Mouse (Mus musculus) liver, embryonic 13.5 days (tissue): Measurements from ENCODE around the gene Olfr204. TPM values are rescaled to one million over a fixed set of nuclear protein-coding genes. Genes with fewer than 3 reads are reported as not detected.
"Not testable (repeated sequence)": the region's sequence is repeated elsewhere in the genome, so short reads cannot be mapped to it uniquely, and the experiment has no call there.

Source experiments
- ATAC-seq: fragments of 200-750 bp; cut with Nextera tagmentation; 2 replicates; pipeline ENCODE4 v1.8.0; 2017; ENCODE audit warnings: low read depth, mild to moderate bottlenecking, moderate number of reproducible peaks, moderate library complexity
- DNase-seq: peaks from one replicate; pipeline ENCODE4 v3.0.0; 2022
- H3K27ac ChIP-seq: fragments of 300-500 bp; sonication (generic); 2 replicates; pipeline ENCODE4 v1.5.1; 2015; ENCODE audit warnings: moderate library complexity, mild to moderate bottlenecking, inconsistent platforms
- H3K27me3 ChIP-seq: fragments of 300-500 bp; sonication (generic); 2 replicates; pipeline ENCODE4 v1.6.1; 2015; ENCODE audit warnings: mild to moderate bottlenecking, inconsistent platforms
- H3K36me3 ChIP-seq: fragments of 300-500 bp; sonication (generic); 2 replicates; pipeline ENCODE4 v1.6.1; 2015; ENCODE audit warnings: mild to moderate bottlenecking, inconsistent platforms
- H3K4me1 ChIP-seq: fragments of 300-500 bp; sonication (generic); replicated peaks from 2 replicates; pipeline ENCODE4 v1.6.1; 2015; ENCODE audit warnings: inconsistent platforms
- H3K4me2 ChIP-seq: fragments of 300-500 bp; sonication (generic); 2 replicates; pipeline ENCODE4 v1.6.1; 2015; ENCODE audit warnings: inconsistent platforms, mild to moderate bottlenecking, moderate library complexity
- H3K4me3 ChIP-seq: fragments of 300-500 bp; sonication (generic); replicated peaks from 2 replicates; pipeline ENCODE4 v1.5.1; 2015; ENCODE audit warnings: mild to moderate bottlenecking, inconsistent platforms
- H3K9ac ChIP-seq: fragments of 300-500 bp; sonication (generic); 2 replicates; pipeline ENCODE4 v1.6.1; 2015; ENCODE audit warnings: mild to moderate bottlenecking, inconsistent platforms
- H3K9me3 ChIP-seq: fragments of 300-500 bp; sonication (generic); replicated peaks from 2 replicates; pipeline ENCODE4 v1.6.1; 2016; ENCODE audit warnings: inconsistent platforms
- WGBS: fragments of 180-500 bp; shearing (Covaris S2); methylation state at CpG from one replicate; pipeline ENCODE4 v1.1.7; 2015; ENCODE audit not compliant: insufficient replicate concordance; 5-methylcytosine and 5-hydroxymethylcytosine counted together
- polyA plus RNA-seq: library from polyadenylated mRNA; unstranded; fragments of >200 nt; fragmentation: Nextera tagmentation; extraction: Ambion mirVana; gene quantifications from 2 replicates; pipeline ENCODE4 v1.2.1, GENCODE M21; 2015

Olfr204 gene
- not detected in 2 replicates for polyA plus RNA-seq

DNA sequence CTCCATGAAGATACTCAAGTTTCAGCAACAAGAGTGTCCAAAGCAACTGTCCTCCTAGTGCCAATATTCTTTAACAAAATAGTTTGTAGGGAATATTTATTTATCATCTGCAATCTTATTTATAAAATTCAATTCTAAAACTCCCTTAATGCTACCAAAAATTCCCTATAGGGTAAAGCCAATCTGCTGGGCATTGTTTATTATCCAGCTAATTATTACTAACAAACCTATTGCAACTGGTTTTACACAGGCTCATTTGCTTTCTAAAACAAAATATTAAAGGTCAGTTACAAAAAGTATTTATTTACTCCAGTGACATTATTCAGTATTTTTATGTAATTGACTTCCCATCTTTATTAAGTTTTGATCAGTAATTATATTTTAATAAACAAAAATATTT, at the start of gene Olfr204:
Gene Olfr204 (minus strand): TSS at position 101 of the 400 bp plus-strand sequence.
- no peak within 1 kb of the TSS for H3K9ac ChIP-seq
- H3K9me3 ChIP-seq = no peaks in the 10 kb centered on the region
- H3K4me2 ChIP-seq = no peak within 1 kb of the TSS
- H3K4me1 ChIP-seq = no peaks in the 10 kb centered on the region
- H3K27ac ChIP-seq = no peak within 1 kb of the TSS
- no peaks in the 10 kb centered on the region for H3K36me3 ChIP-seq
- no peaks in the 10 kb centered on the region for H3K27me3 ChIP-seq
- ATAC-seq (no peak), DNase-seq (no peak)
- no peak within 1 kb of the TSS for H3K4me3 ChIP-seq

DNA sequence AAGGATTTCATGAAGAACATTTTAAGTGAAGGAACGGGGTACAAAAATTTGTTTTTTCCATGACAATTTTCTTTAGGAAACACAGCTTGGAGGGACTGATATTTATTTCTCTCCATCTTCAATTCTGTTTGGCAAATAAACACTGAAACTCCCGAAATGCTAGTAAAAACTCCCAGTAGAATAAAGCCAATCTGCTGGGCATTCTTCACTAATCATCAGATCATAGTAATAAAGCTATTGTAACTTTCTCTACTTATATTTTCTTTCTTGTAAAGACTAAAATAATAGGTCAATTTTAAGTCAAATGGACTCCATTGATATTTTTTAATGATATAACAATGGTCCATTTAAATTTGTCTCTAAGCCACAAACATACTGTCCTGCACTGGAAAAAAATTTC, 45.8 kb upstream of the Olfr204 start, which contains the start of gene Olfr209:
Gene Olfr209 (minus strand): TSS at position 101 of the 400 bp plus-strand sequence.
- no peak for DNase-seq
- Histone ChIP-seq H3K36me3 (no peaks in the 10 kb centered on the region), H3K9ac (no peak within 1 kb of the TSS), H3K4me1 (no peaks in the 10 kb centered on the region), H3K27me3 (no peaks in the 10 kb centered on the region), H3K4me2 (no peak within 1 kb of the TSS), H3K9me3 (no peaks in the 10 kb centered on the region), H3K27ac (no peak within 1 kb of the TSS), H3K4me3 (no peak within 1 kb of the TSS)
- WGBS = 37% methylated on average over 2 of the region's 2 CpGs
- ATAC-seq = no peak

DNA sequence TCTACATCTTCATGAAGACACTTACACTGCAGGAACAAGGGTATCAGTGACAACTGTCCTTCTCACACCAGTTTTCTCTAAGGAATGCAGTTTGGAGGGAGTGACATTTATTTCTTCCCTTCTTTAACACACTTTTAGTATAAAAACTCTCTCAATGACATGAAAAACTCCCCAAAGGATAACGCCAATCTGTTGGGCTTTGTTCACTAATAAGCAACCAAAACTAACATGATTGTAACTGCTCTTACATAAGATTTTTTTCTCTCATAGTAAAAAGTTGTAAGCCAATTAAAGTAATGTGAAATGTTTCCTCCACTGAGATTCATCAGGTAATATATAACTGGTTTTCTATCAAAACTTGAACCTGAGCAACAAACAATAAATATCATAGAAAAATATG, 31.1 kb upstream of the Olfr204 start, which contains the start of gene Olfr206:
Gene Olfr206 (minus strand): TSS at position 101 of the 400 bp plus-strand sequence.
- H3K9ac ChIP-seq = no peak within 1 kb of the TSS
- no peaks in the 10 kb centered on the region for H3K36me3 ChIP-seq
- H3K4me1 ChIP-seq = no peaks in the 10 kb centered on the region
- DNase-seq (no peak), ATAC-seq (no peak)
- H3K27ac ChIP-seq = no peak within 1 kb of the TSS
- H3K27me3 ChIP-seq = no peaks in the 10 kb centered on the region
- H3K9me3 ChIP-seq = no peaks in the 10 kb centered on the region
- H3K4me2 ChIP-seq = no peak within 1 kb of the TSS
- H3K4me3 ChIP-seq = no peak within 1 kb of the TSS
- whole genome bisulfite sequencing = 39% methylated on average over 1 of the region's 1 CpGs

DNA sequence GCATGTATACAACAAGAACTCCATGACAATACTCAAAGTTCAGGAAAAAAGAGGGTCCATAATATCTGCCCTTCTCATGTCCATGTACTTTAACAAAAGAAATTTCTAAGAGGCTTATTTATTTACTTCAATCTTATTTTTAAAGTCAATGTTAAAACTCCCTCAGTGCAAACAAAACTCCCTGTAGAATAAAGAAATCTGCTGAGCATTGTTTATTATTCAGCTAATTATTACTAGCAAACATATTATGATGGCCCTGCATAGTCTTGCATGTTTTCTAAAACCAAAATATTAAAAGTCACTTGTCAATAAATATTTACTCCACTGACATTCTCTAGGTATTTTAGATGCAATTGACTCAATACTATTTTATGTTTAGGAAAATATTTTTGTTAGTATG, 13.0 kb upstream of the Olfr204 start, which contains the start of gene Olfr205:
Gene Olfr205 (minus strand): TSS at position 101 of the 400 bp plus-strand sequence.
- no peak for ATAC-seq
- no peak for DNase-seq
- no peak within 1 kb of the TSS for H3K9ac ChIP-seq

DNA sequence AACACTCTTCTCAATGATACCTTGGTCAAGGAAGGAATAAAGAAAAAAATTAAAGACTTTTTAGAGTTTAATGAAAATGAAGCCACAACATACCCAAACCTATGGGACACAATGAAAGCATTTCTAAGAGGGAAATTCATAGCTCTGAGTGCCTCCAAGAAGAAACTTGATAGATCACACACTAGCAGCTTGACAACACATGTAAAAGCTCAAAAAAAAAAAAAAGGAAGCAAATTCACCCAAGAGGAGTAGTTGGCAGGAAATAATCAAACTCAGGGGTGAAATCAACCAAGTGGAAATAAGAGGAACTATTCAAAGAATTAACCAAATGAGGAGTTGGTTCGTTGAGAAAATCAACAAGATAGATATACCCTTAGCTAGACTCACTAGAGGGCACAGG, 5.2 kb upstream of the Olfr204 start:
- H3K27ac ChIP-seq, H3K27me3 ChIP-seq, DNase-seq, H3K9ac ChIP-seq, H3K4me3 ChIP-seq, ATAC-seq, H3K36me3 ChIP-seq, H3K4me1 ChIP-seq, H3K9me3 ChIP-seq, H3K4me2 ChIP-seq: not testable (repeated sequence)
- 28% methylated on average over 1 of the region's 1 CpGs for WGBS

More for the DNA sequence above, 13.0 kb upstream of the Olfr204 start, which contains the start of gene Olfr205:
- H3K4me2 ChIP-seq = no peak within 1 kb of the TSS
- no peaks in the 10 kb centered on the region for H3K27me3 ChIP-seq
- H3K4me1 ChIP-seq = no peaks in the 10 kb centered on the region
- H3K9me3 ChIP-seq = peaks cover 4% of the 10 kb centered on the region; the same call in 1 of the 2 replicates
- no peak within 1 kb of the TSS for H3K27ac ChIP-seq
- H3K4me3 ChIP-seq = no peak within 1 kb of the TSS
- no peaks in the 10 kb centered on the region for H3K36me3 ChIP-seq

DNA sequence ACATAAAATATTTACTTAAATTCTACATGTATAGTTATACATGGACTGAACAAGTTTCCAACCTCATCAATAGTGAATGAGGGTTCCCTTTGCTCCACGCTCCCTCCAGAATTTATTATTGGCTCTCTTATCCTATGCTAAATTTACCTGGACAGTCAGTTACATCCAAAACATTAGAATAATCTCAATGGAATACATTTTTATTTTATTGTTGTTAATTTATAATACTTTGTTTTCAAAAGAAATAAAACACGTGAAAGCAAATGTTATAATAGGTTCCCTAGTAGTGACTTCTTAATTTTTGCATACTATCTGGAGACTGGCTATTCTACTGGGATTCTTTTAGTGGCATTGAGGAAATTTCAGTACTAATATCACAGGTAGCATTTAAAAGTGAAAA, 19.5 kb downstream of the Olfr204 start, which contains the start of gene Olfr203:
Gene Olfr203 (plus strand): TSS at position 301 of the 400 bp plus-strand sequence.
- H3K27ac ChIP-seq = no peak within 1 kb of the TSS
- ATAC-seq = no peak
- no peaks in the 10 kb centered on the region for H3K27me3 ChIP-seq
- no peak within 1 kb of the TSS for H3K9ac ChIP-seq
- H3K4me3 ChIP-seq = no peak within 1 kb of the TSS
- WGBS = 59% methylated on average over 2 of the region's 2 CpGs
- no peak within 1 kb of the TSS for H3K4me2 ChIP-seq
- no peaks in the 10 kb centered on the region for H3K4me1 ChIP-seq
- H3K36me3 ChIP-seq = no peaks in the 10 kb centered on the region
- DNase-seq = no peak
- H3K9me3 ChIP-seq = no peaks in the 10 kb centered on the region

DNA sequence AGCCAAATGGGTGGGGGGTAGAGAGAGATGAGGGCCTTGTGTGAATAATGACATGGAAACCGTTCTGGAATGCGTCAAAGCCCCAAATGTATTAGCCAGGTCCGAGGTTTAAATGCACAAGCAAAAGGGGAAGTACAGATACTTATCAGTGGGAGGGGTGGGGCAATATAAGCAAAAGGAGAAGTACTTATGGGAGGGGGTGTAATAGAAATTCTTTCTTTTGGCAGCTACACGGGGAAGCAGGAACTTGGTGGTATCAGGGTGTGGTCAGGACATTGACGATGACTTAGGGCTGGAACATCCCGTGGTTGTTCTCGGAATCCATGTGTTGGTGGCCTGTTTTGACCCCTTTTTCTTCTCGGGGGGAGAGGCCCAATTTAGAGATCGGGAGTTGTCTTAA, 30.5 kb downstream of the Olfr204 start:
- ATAC-seq, H3K4me1 ChIP-seq, H3K36me3 ChIP-seq, H3K27me3 ChIP-seq, H3K4me2 ChIP-seq, H3K9me3 ChIP-seq, H3K9ac ChIP-seq, H3K27ac ChIP-seq, H3K4me3 ChIP-seq, DNase-seq: not testable (repeated sequence)
- WGBS = 39% methylated on average over 9 of the region's 9 CpGs

DNA sequence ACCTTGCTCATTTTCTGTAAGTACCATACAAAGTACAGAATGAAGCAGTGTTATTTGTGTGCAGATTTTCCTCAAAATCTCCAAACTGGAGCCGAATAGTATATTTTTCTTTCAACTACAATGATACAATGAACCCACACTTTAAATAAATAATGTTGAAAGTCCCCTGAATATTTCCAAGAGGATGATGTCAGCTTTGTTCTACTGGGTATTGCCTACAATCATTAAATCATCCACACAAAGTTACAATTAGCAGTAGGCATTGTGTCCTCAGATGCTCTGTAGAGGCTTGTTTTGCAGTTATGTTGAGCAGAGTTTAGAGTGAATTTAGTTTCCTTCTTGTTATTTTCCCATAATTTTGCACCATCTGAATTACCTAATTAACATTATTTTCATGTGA, 31.4 kb downstream of the Olfr204 start, which contains the start of gene Olfr202:
Gene Olfr202 (minus strand): TSS at position 101 of the 400 bp plus-strand sequence.
- DNase-seq (no peak), ATAC-seq (no peak)
- 68% methylated on average over 1 of the region's 1 CpGs for WGBS
- H3K4me3 ChIP-seq = no peak within 1 kb of the TSS
- H3K4me1 ChIP-seq = no peaks in the 10 kb centered on the region
- H3K27ac ChIP-seq = no peak within 1 kb of the TSS
- no peak within 1 kb of the TSS for H3K9ac ChIP-seq
- H3K27me3 ChIP-seq = no peaks in the 10 kb centered on the region
- no peak within 1 kb of the TSS for H3K4me2 ChIP-seq
- no peaks in the 10 kb centered on the region for H3K36me3 ChIP-seq
- no peaks in the 10 kb centered on the region for H3K9me3 ChIP-seq

DNA sequence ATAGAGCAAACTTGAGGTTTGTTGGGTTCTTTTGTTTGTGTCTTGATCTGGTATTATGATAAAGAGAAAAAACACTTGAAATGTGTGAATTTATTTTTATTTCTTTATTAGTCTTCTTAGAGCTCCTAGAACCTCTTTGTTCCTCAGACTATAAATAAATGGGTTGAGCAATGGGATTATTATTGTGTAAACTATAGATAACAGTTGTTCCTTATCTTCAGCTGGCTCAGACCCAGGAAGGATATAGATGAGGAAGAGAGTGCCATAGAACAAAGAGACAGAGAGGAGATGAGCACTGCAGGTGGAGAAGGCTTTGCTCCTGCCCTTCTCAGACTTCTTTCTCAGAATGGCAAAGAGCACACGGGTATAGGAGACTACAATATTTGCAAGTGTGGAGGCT, 34.6 kb downstream of the Olfr204 start:
- H3K27ac ChIP-seq = no peak overlapping the region
- DNase-seq (no peak), ATAC-seq (no peak)
- H3K4me3 ChIP-seq = no peak overlapping the region
- no peak overlapping the region for H3K4me2 ChIP-seq
- no peaks in the 10 kb centered on the region for H3K9me3 ChIP-seq
- no peaks in the 10 kb centered on the region for H3K4me1 ChIP-seq
- no peaks in the 10 kb centered on the region for H3K27me3 ChIP-seq
- no peaks in the 10 kb centered on the region for H3K36me3 ChIP-seq
- WGBS = 42% methylated on average over 1 of the region's 1 CpGs
- no peak overlapping the region for H3K9ac ChIP-seq

DNA sequence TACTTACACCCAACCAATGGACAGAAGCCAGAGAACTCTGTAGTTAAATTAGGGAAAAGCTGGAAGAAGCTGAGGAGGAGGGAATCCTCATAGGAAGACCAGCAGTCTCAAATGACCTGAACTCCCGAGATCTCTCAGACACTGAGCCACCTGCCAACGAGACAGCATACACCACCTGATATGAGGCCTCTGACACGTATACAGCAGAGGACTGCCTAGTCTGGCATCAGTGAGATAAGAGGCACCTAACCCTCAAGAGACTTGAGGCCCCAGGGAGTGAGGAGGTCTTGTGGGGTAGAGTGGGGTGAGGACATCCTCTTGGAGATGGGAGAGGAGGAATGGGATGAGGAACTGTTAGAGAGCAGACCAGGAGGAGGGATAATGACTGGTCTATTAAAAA, 37.5 kb downstream of the Olfr204 start:
- no peaks in the 10 kb centered on the region for H3K9me3 ChIP-seq
- H3K27ac ChIP-seq = no peak overlapping the region
- WGBS = 34% methylated on average over 3 of the region's 3 CpGs
- no peaks in the 10 kb centered on the region for H3K4me1 ChIP-seq
- H3K27me3 ChIP-seq = no peaks in the 10 kb centered on the region
- ATAC-seq (peak; percentile 99), DNase-seq (peak; percentile 32)
- no peak overlapping the region for H3K9ac ChIP-seq
- H3K4me2 ChIP-seq = no peak overlapping the region
- no peak overlapping the region for H3K4me3 ChIP-seq
- no peaks in the 10 kb centered on the region for H3K36me3 ChIP-seq

DNA sequence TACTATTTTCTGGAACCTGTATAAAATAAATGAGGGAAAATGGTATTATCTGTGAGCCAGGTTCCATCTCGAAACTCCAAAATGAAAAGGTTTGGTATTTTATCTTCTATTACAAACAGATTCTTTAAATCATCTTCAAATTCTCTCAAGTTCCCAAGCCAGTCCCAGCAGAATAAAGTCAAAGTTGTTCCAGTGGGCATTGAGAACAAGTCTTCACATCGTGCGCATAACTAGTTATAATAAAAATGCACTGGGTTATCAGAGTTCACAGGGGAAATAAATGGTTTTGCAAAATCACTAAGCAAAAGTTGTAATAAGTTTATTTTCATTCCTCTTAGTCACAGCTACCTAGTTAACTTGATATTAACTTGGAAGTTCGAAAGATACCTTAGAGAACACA, 45.5 kb downstream of the Olfr204 start, which contains the start of gene Olfr201:
Gene Olfr201 (minus strand): TSS at position 101 of the 400 bp plus-strand sequence.
- not testable (repeated sequence) for DNase-seq, H3K27me3 ChIP-seq, H3K9ac ChIP-seq, H3K4me1 ChIP-seq, H3K36me3 ChIP-seq, H3K4me2 ChIP-seq, ATAC-seq, H3K27ac ChIP-seq, H3K9me3 ChIP-seq, H3K4me3 ChIP-seq
- WGBS = 71% methylated on average over 4 of the region's 4 CpGs

DNA sequence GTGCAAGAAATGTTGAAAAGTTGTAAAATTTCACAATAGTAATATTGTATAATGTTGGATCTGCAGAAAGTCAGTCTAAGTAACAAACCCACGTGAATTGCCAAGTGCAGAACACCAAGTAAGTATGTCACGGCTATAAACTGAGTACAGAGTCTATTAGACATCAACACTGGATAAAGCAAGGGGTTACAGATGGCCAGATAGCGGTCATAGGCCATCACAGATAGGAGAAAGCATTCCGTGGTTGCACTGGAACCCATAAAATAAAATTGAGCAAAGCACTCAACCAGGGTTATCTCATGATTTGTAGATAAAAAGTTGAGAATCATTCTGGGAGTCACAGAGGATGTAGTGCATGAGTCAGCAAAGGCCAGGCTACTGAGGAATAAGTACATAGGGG, 49.0 kb downstream of the Olfr204 start:
- WGBS = 41% methylated on average over 4 of the region's 4 CpGs
- not testable (repeated sequence) for DNase-seq

More for the DNA sequence above, 49.0 kb downstream of the Olfr204 start:
- H3K27me3 ChIP-seq, ATAC-seq, H3K9ac ChIP-seq, H3K4me3 ChIP-seq, H3K4me1 ChIP-seq, H3K4me2 ChIP-seq, H3K27ac ChIP-seq, H3K9me3 ChIP-seq, H3K36me3 ChIP-seq: not testable (repeated sequence)
